Mouse (Mus musculus): ENCODE measurements around the gene Rad51b.

Rad51b gene

DNA sequence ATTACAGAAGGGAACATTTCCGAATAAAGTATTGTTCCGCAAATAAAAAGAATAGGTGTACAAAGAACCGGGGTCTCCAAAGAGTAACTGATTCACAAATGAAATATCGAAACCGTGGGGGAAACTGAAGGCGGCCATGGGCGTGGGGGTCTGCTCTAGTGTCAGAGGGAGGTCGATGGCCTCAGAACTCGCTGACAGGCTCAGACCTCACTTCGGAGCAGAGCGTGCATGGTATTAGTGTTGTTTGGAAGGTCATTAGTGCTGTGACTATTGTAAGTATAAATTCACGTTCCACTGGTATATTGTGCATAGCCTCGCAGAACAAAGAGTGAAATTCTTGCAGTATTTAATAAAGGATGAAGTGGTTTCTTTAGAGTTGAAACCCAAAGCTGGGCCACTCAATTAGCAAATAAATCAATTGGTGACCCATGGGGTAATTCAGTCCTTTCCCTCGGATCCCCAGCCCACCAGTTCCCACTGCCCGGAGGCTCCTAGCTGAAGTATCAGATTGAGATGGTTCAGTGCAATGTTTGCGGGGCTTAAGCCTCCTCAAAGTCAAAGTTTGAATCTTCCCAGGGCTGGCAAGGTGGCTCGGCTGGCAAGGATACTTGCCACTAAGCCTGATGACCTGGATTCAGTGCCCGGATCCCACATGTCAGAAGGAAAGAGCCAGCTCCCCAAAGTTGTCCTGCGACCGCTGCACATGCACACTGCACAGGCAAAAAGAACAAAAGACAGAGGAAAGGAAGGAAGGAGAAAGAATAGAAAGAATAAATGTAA is 517.4 kb downstream of the Rad51b start:
- no peak for DNase-seq

DNA sequence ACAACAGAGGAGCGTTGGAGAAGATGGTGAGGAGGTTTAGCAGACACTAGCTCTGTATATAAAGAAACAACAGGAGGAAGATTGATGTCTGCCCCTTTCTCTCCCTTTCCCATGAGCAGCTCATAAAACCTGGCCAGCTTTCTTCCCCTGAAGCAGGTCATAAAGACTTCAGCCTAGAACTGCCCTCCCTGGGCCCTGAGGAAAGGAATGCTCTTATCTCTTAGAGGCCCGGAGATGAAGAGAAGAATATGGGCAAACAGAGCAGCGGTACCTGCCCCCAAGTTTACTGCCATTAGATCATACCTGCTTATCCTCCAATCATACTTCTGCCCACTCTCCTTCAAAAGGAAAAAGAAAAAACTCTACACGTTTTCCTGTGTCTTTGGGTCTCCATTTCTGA is 519.2 kb downstream of the Rad51b start:
- DNase-seq: no peak

DNA sequence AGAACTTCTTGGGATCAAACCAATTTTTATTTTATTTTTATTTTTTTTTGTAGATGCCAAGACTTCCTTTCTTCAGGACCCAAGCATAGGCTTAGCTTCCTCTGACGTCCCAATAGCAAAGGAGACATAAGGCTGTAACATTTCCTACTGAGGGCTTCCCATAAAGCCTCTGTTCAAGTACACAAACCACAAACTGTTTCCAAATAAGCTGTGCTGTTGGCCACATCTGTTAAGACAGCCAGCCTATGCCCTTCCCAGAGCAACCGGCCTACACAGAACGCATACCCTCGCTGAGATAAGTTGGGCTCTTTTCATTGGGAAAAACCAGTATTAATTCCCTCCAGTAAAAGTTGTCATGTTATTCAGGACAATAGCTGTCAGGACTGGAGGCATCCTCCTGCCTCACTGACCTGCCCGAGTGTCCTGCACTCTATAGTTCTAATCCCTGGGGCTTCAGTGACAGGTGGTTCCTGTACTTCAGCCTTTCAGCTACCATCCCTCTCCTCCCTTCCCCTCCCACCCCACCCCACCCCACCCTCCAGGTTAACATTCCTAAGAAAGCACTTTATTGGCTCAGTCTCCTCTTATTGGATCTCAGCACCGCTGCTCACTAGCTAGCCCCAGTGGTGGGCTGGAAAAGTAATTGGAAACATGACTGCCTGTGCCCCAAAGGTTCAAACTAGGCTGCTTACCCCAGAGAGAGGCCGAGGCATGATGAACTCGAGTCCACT is 523.3 kb downstream of the Rad51b start:
- DNase-seq: no peak

DNA sequence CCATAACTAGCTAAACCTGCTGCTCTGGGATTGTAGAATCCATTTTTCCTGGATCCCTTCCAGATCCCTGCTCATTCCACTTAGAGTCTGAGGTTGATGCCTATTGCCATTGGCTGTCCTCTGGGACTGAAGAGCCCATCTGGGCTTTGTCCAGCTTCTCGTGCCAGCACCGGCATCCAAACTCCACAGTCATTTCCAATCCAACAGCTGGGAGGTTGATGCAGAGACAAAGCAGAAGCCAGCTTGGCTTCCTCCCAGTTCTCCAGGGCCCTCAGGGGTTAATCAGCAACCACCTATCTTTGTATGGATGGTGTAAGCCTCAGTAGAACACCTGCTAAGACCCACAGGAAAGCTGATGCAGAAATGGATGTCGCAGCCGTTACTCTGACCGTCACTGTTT is 524.8 kb downstream of the Rad51b start:
- no peak for DNase-seq

DNA sequence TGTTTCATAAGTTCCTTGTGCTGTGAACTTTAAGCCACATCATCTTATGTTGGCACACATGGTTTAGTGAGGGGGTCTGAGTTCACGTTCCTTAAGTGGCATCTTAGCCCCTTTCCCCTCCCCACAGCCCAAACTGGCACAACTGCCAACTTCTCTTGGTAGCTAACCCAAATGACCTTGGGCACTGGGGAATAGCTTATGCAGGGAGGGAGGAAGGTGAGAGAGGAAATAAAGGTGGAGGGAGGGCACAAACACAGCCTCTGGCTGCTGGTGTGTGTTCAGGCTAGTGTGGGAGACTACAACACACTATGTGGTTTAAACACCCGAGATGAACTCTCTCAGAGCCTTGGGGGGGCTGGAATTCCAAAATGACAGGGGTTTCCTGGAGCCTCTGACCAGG is 525.3 kb downstream of the Rad51b start:
- no peak for DNase-seq

DNA sequence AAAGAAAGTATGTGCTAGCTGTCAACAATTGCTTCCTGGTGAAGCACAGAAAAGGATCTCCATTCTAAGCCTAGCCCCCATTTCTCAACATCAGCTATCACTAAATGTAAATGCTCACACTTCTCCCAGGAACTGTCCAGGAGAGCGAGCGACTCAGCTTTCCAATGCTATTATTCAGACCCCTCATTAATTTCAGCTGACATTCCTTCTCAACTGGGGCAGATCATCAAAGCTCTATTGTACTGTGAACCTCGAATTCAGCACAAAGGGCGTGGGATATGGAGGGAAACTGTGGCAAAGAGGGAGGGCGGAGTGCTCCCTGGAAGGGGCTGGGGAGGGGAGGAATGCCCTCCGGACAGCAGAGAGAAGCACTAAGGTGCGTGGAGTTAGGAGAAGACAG is 528.8 kb downstream of the Rad51b start:
- DNase-seq: no peak

DNA sequence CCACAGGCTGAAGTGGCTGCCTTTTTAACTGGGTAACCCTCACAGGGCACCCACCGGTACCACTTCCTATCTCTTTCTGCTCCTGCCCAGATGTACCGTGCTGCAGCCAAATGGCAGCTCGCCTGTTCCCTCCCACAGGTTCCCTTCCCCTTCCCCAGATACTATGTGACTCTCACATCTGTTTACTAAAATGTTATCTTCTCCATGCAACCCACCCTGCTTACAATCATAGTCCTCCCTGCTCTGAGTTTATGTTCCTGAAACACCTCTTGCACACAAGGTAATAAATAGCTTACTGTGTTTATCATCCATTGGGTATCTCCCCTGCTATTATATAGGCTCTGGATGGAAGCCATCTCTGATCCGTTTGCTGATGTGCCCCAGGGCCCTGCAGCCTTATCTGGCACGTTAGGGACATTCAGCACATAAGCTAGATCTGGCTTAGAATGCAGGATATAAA is 530.2 kb downstream of the Rad51b start:
- no peak for DNase-seq

DNA sequence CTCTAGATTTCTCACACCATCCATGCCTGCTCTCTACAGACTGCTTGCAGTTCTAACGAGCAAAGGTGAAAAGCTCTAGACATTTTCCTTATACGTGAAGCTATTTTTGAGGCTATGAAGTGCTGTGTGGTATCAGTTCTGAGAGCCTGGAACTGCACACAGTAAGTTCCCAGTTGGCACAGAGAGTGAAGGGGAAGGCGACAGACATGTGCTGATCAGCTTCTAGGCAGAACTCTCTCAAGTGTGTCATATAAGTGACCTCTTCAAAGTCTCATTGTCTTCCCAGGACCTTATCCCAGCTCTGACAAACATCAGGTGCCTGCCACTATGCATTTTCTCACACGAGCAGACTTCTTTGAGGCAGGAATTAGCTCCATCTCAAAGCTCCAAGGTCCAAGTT is 530.7 kb downstream of the Rad51b start:
- DNase-seq: no peak

DNA sequence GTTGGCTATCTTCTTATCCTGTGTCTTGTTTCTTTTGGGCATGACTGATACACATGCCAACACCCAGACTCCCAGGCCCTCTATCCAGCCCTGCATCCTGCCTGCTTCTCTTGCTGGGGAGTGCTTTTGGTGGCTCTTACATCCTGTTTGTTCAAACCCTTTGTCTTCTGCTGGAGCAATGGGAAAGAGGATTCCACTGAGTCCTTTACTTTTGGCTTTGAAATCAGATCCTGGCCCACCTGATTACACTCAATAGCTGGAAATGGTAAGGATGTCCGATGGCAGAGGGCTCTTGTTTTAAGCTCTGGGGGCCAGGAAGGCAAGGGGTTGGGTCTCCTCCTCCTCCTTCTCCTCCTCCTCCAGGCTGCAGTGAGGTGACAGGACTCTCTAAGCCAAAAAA is 533.6 kb downstream of the Rad51b start:
- no peak for DNase-seq

DNA sequence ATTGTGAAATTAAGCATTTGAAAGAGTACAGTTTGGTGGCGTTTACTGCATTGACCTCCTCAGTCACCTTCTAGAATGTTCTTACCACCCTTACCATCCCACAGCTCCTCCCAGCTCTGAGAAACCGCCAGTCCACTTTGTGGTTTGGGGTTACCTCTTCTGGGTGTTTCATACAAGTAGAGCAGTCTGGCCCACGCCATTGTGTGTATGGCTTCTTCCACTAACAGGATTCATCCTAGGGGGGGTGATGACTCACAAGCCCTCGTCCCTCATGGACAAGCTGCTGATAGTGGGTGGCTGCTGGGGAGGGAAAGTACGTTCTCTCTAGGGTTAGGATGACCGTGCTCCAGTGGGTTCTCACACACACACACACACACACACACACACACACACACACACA is 535.5 kb downstream of the Rad51b start:
- no peak for DNase-seq

DNA sequence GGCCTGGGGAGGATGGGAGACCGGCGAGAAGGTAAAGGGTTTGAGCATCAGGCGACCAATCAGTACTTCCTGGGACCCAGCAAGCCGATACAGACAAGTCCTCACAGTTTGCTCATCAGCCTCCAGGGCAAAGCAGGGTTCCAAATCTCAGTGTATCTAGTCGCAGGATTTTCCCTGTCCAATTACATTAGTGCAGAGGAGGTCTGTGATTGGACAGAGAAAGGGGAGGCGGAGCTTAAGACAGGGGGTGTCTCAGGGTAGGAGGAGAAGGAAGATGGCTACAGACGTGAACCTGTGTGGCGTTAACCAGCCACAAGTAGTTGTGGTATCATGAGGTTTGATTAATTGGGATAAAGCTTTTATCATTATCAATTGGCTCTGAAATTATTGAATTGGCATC is 538.4 kb downstream of the Rad51b start:
- no peak for DNase-seq

DNA sequence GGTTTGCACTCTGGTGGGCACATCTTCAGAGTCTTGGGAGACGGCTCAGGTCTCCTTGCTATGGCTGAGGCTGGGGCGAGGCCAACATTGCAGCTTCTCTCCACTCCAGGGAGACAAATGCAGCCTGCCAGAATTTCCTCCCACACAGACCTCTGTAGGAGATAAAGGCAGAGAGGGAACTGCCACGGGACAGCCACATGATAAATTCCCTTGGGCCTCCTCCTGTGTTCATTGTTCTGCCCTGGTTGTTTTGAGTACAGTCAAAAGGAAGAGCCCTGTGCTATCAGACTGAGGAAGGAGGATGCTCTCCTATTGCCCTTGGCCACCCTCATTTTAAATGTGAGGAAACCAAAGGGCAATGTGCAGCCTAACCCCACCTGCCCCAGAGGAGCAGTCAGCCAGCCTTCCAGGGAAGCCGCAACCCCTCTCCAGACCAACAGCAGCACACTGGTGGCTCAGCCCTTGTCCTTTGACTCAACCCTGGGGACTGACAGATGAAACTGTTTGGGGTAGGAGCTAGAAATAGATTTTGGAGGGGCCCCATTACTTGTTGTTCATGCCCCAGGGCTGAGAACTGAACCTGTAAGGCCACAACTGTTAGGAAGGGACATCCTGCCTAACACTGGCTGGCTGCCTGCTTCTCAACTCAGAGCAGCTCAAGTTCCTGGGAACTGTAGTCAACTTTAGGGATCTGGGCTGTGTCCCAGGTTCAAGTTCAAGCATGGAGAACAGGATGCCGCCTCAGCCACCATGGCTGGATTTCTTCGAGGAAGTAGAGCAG is 541.3 kb downstream of the Rad51b start:
- no peak for DNase-seq

DNA sequence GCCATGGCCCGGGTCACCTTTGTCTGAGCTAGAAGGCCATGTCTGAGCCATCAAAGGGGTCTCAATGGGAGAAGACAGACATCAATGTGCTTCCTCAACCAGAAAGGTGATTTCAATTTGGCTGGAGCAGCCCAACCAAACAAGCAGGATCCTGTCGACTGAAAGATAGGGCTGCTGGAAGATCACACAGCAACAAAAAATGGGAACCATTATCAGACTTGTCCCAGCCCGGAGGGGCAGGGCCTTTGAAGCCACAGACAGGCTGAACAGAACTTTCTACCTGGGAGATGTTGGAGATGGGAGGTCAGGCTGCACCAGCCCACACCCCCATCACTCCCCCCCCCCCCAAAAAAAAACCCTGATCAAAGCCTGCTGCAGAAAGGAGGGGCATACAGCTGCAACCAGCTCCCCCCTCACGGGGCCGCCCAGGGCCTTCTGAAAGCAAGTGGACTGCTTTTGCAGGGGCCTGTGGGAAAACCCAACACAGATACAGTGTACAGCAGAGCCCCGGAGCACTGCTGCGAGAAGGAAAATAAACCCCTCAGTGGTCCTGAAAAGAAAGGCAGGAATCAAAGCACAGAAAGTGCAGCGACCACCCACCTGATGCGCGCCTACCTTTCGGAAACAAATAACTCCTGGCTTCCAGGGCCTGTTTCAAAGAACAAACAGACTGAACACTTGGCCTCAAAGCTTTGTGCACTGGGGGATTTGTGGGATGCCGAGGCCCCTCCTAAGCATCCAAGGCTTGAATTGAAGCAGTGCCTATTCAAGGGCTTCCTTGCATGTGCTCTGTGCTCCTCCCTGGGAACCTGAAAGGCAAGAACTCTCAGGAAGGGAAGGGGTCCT is 542.2 kb downstream of the Rad51b start:
- no peak for DNase-seq

DNA sequence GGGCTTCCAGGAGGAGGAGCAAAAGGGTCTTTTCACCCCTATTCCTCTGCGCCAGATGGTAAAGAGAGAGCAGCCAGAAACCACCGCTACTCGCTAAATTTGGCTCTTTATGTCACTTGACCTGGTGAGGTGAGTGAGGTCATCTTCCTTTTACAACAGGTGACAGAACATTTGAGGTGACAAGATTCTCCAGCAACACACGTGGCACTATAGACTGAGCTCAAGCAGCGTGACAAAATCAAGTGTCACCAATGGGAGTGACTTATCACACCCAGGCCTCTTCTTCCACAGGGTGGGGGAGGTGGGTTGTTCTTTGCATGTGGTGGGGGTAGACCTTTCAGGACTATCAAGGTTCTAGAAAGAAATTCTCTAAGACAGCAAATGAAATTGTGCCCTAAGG is 543.4 kb downstream of the Rad51b start:
- no peak for DNase-seq

DNA sequence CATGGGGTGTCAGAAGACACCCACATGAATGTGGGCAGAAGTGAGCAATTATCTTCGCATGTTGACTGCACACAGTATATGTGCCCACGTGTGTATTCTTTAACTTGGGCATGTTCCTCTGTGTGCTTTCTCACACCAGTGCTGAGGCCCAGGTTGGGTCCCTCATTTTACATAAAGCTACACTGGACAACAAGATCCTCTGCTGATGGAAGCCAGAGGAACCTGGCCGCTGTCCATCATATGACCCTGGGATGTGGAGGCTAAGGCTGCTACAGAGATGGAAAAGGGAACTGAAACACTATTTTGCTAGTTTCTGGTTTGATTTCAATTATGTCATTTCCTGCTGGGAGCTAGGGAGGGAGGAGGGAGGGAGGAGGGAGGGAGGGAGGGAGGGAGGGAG is 544.2 kb downstream of the Rad51b start:
- no peak for DNase-seq

DNA sequence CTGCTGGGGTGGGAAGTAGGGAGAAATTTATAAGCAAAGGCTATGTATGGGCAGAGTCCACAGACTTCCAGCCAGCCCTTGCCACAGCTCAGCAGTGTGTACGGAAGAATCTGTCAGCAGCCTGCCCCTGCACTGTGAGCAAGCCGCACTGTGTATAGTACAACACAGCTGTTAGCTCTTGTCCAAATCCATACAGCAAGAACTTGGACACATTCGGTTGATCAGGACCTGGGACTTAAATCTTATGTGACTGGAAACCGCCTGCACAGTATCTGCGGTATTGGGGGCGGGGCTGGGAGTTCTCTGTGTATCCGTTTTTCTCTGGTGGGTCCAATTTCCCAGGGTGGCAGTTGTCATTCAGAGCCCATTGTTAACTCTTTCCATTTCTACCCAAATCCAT is 545.2 kb downstream of the Rad51b start:
- DNase-seq: no peak

DNA sequence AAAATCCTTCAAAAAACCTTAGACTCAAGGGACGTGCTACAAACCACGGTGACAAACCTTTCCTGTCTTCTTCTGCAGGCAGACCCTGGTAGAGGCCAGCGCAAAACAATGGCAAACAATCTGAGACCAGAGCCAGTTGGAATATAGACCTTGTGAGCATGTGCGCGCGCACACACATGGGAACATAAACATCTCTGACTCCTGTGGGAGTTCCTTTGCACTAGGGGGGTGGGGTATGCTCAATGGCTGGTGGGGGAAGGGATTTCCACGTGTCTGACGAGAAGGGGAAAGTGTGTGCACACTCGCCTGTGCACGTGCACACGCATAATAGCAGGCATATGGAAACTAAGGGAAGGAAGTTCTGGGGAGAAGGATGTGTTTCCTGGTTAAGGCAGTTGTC is 545.9 kb downstream of the Rad51b start:
- DNase-seq: no peak

DNA sequence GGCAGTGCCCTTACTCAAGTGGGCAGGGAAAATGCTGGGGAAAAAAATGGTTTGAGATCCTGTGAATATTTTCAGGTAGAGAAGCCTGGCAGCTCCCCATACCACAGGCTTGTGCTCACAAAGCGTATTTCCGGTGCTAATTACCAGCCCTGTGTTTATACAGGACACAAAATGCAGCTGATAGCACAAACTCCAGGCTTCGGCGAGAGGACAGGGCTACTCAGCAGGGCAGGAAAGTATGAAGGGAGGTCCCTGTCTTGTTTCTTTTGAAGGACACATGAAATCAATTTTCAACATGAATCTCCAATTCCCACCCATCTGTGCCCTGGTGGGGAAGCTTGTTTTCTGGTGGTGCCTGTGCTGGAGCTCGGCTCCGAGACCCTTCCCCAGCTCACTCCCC is 546.4 kb downstream of the Rad51b start:
- no peak for DNase-seq

DNA sequence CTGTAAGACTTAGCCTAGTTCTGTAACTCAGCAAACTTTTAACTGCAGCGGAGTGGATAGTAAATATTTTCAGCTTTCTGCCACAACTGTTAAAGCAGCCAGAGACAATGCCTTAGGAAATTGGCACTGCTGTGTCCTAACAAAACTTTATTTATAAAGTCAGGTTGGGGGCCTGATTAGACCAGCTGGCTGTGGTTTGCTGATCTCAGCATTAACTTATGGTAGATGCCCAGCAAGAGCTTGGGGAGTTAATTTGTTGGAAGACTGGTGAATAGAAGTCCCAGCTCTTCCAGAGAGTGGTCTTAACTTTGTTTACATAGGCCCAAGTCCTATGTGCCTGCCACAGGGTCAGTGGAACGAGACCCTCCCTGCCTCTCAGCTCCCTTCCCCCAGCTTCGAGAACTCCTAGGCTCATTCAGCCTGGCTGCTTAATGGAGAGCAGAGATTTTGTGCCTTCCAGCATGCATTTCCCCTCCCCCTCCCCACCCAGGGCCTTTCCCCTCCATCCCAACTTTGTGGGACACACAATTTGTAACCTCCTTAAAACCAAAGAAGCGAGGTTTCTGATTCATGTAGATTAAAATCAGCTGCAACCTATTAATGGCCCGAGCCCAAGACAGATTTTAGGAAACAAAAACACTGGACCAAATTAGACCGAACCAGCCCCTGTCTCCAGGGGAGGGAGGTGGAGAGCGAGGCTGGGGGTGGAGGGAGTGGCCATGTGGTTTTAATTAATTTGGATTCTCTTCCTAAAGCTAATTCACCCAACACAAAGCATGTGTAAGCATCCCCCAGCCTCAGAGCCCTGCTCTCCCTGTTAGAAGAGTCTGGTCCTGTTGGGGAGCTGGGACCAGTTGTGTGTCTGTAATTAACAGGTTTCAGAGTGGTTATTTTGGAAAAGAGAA is 549.4 kb downstream of the Rad51b start:
- DNase-seq: no peak

DNA sequence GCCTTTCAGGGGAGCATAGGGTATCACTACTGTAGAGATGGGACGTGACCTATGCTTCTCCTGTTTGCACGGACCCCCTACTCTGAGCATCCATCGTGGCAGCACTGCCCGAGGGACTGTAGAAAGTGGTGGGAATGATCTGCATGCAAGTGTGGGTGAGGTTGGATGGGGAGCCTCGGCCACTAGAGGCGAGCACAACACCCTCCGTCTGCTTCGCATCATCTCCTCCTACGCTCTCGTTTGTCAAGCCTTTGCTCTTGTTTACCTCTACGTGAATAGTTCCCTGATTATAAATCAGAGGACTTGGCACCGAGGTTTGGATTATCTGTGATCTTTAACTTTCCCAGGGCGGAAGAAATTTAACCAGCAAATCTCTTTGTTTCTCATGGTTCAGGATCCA is 551.5 kb downstream of the Rad51b start:
- DNase-seq: no peak

DNA sequence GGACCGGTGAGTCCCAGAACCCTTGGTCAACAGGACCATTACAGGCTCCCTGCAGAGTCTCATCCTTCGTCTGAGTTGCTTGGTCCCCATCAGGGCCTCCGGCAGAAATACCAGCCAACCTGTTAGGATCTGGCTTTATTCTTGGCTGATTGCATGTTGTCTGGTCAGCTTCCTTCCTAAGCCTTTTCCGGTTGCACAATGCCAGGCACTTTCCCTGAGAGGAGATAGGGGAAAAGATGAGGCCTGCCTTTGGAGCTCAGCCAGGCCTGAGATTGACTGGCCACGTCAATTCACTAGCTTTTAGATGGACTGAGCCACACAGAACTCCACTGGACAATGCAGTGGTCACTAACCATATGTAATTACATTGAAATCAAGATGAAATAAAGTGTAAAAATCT is 552.9 kb downstream of the Rad51b start:
- no peak for DNase-seq

DNA sequence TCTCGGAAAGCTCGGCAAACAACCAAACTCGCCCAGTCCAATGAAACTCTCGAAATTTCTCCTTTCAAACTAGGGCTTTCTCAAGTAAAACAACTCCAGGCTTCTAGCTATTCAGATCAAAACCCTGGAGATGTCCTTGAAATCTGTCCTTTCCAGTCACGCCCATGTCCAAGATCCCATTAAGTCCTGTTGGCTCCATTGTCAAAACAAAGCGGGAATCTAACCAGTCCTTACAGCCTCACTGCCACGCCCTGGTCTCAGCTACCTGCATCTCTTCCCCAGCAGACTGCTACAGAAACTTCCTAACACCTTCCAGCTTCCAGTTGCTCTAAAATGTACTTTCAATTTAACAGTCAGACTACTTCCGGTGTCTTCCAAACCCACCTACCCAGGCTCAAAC is 554.8 kb downstream of the Rad51b start:
- no peak for DNase-seq

All from cerebellum, adult 11 months (tissue).